Mouse (Mus musculus) liver (tissue): ENCODE data around the gene Ccdc175.

Experiments used
- DNase-seq: peaks from one replicate; pipeline ENCODE4 v3.0.0-alpha.2; 2020; ENCODE audit warnings: mixed read lengths

Gene Ccdc175

DNA sequence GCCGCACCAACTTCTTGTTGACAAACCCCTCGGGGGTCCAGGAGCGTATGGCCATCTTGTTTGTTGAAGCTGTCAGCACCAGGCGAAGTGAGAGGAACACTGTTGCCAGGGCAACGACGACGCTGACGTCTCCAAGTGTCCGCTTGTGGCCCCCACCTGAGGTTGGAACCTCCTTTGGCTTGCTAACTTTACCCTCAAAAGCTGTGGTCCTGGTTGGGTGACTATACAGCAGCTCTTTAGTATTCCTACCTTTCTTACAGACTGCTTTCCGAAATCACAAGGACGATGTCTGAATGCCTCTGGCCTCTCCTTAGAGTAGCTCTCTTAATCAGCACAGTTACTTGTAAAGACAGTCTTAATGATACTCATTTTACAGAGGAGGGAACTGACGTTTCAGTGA lies at the start of gene Ccdc175:
Gene Ccdc175, minus strand, starts transcription at position 101 of the 400 bp plus-strand sequence.
- no peak for DNase-seq

DNA sequence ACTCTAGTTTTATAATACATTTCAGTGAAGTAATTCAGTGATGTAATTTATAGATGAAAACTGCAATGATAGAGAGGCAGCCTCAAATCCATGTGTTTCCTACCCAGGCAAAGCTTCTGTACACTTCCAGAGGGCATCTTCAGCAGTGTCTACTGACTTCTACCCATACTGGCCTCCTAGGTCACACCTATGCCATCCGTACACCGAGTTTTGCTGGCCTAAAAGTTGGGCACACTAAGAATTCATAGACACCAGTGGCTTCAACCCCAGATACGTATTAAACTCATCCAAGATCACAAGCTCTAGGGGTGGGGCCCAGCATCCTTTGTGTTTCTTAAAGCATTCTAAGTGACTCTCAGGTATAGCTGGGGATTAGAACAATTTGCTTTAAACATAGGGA lies 49.3 kb upstream of the Ccdc175 start:
- no peak for DNase-seq

DNA sequence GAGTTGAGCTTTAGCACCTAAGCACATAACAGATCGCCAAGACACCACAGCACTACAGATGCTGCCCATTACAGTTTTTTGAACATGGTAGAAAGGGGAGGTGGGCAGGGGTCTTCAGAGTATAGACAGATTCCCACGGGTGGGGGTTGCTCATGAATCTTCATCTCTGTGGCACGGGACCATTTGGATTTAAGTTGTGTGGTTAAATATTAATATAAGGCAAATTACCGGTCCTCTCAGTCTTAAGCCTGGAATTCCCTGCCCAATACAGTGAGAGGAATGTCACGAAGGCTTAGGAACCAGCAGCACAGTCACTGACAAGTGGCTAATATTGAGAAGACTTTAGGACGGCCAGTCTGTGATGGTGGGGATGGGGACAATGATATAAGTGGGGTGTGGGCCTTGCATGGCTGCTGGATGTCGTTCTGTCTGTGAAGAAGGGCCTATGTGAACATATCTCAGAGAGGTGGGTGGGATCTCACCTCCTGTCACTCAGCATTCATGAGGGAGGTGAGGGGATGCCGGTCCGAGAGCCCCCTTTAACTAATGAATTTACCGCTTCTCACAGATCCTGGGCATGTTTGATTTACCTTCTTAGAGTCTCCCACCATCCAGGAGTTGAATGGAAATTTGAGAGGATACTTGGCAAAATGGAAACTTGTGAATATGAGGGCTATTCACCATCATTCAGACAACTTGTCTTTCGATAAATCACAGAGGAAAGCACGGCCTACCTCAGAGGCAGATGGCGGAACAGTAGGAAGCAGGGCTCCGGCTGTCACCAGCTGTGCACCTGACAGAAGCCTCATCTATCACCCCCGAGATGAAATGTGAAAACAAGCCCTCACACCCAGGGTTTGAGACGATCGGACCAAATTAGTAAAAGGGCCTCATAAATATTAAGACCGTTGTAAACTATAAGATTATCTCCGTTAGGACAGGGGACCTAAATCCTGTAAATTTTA lies 48.3 kb upstream of the Ccdc175 start:
- DNase-seq = no peak

DNA sequence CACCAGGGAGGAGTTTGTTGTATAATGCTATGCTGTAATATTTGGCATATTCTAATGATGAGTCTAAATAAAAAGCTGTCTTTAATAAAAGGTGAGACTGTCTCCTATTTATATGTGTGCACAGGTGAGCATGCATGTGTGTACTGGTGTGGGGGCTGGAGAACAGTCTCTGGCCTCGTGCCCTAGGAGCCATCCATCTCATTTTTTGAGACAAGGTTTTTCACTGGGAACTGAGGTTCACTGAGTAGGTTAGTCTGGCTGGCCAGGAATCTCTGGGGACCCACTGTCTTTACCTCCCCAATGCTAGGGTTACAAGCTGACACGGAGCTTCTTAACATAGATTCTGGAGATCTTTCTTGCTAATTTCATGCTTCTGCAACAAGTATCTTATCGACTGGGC lies 47.3 kb upstream of the Ccdc175 start:
- no peak for DNase-seq

DNA sequence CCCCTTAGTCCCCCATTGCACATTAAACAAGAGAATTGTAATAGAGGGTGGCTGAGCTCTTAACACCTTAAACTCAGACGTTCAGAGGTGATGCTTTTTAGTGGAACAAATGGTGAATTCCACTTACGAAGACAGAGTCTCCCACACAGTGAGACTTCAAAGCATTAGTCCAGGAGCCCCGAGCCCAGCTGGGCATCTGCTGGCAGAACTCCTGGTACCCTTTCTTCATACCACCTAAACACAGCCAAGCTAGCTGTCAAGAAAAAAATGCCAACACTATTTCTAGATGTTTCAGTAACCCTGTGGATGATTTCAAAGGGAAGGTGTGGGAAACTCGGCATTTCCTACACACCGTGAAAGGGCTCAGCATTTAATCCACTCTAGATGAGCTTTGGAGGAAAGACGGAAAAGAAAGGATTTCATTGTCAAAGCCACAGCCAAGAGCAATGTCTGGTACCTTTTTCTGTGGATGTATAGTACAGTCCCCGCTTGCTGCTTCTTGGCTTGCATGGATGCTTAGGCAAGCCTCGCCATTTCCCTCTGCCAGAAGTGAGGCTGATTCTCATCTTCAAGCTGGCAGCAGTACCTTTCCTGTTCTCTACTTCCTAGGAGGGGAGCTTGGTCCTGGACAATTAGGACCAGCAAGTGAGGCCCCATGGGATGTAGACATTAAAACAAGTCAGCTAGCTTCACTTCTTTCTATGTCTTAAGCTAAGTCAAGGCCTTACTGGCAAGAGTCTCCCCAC lies 44.8 kb upstream of the Ccdc175 start:
- DNase-seq = no peak

DNA sequence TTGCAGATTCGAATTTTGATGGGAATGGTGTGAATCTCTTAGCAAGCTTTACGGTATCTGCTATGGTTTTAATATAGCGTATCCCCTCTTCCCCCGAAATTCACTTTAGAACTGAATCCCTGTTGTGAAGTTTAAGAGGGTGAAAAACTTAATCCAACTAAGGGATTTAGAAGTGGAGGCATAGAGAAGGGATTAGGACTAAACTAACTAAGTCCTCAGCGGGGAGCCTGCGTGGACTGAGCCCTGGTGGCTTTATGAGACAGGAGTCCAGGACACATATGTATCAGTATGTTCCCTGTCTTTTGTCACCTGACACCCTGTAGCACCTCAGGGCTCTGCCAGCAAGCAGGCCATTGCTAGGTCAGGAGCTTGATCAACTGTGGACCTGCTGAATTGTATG lies 42.9 kb upstream of the Ccdc175 start:
- no peak for DNase-seq

DNA sequence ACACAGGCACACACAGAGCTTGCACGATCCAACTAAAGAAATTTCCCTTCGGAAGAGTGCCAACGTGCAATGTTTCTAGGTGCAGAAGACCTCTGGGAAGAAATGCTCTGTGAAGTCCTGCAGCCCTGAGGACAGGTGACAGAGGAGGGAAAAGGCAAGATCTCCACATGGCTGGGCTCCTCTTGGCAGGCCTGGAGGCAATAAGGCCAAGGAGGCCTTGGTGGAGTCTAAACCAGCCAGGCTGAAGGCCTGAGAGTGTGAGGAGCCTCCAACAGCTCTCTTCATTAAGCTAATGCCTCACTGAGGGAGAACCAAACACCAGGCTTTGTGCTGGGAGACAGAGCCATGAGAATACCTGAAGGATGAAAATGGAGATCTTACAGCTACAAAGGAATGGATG lies 40.5 kb upstream of the Ccdc175 start:
- no peak for DNase-seq

DNA sequence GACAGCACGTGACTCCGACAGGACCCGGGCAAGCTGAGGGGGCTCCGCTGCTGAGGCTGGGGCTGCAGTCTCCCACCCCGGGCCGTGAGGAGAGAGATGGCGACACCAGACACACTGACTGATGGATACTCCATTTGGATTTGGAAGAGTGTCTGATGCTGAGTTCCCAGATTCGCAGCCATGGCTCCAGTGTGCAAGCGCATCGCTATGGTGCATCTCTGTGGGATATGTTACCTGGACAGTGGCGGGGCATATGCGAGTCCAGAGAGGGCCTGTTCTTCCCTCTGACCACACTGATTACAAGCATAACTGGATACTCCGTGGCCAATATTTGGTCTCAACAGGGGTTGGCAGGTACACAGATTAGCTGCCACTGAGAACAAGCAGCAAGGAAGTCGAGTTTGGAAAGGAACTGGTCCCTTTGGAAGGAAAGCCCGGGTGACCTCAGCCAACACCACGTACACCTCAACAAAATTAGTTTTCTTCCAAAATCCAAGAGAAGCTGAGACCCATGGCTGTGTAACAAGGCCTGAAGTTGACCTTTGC lies 38.8 kb upstream of the Ccdc175 start:
- no peak for DNase-seq

DNA sequence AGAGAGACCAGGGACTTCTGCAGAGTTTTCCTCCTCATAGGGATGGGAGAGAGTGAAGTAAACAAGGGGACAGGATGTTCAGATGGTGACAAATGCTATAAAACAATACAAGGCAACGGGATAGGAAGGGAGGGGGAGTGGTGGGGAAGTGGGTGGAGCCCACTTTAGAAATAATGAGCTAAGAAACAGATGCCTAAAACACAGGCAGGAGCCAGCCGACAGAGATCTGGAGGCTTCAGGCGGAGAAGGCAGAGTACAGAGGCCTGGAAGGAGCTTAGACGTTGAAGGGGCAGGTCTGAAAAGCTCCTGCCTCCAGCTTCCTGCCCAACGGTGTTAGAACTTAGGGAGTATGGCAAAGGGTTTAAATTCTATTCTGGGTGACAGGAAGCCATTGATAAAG lies 28.7 kb upstream of the Ccdc175 start:
- no peak for DNase-seq

DNA sequence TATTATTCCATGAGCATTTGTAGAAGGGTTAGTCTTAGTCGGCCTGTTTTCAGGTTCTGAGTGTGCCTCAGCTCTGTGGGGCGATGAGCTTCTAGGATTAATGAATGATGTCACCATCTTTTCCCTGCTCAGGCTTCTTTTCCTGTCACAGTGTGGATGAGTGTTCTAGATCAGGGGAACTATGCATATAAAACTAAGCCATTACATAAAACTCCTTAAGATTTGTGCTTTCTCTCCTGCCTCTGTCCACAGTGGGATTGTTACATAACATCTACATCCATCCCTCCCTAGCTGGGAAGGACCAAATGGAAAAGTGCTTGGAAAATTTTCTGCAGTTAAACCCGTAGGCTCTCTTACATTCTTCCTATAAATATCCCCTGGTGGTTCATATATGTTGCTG lies 16.0 kb upstream of the Ccdc175 start:
- no peak for DNase-seq

DNA sequence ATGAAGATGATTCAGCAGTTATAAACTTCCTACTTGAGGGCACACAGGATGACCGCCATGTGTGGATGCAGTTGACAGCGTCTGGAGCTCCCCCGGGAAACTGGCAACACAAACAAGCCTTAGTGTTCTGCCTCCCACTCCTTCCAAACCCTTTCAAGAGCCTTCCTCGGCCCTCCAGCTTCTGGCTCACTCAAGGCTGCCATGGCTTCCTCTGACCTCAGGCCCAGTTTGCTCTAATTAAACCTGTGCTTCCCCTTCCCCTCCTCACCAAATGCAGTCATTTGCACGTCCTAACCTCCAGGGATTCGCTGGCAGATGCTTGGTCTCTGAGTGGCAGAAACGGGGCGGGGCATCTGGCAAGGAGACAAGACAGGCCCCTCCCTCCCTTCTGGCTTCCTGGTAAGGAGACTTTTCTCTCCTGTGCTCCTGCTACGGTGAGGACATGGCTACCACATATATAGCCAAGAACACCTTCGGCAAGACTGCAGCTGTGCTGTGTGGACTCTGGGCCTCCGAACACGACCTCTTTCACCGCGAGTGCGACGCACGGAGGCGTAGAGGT lies 13.2 kb upstream of the Ccdc175 start:
- DNase-seq = no peak

DNA sequence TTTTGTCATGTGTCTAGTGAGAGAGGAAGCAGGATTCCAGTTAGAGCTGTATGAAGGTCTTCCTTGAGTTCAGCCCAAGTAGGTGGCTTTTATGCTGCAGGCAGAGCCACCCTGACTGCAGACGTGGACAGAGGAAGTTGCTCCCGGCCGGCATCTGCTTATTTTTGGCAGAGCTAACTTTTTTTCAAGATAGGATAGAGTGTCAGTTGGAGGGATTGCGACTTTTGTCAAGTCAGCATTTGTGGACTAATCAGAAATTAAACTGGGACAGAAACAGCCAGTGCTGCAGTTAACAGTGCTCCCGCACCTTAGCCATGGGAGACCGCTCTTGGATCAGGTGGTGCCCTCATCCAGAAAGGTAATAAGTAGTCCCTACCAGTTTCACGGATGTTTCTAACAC lies 12.6 kb upstream of the Ccdc175 start:
- DNase-seq = no peak

DNA sequence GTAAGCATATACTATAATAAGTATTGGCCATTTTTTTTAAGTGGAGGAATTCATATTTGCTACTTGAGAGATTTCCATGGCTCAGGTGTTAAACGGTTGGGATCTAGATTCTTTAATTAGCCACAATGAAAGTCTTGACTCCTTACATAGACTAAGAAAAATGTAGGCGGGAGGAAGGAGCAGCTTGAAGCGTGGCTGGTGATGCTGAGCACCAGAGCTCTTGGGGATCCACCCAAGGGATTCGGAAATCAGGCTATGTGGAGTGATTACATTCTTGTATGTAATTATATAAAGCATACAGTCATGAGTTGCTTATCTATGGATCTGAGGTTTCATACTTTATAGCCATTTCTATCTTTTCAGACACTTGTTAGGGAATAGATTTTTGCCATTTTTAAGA lies 5.3 kb downstream of the Ccdc175 start:
- no peak for DNase-seq

DNA sequence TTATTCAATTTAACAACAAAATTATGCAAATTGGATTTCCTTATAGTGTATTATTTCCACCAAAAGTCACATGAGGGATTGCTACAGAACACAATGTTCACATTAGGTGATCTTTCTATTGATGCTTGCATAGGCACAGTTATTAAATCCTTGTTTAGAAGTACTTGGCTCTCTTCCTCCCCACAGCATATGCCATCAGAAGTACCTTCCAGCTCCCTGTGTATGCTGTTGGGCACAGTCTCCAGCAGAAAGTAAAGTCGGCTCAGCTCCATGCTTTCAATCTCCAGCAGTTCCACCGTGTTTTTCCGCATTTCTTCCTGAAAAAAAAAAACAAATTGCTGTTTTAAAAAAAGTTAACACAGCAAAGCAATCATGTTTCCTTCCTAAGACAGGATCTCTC lies 6.5 kb downstream of the Ccdc175 start:
- no peak for DNase-seq

DNA sequence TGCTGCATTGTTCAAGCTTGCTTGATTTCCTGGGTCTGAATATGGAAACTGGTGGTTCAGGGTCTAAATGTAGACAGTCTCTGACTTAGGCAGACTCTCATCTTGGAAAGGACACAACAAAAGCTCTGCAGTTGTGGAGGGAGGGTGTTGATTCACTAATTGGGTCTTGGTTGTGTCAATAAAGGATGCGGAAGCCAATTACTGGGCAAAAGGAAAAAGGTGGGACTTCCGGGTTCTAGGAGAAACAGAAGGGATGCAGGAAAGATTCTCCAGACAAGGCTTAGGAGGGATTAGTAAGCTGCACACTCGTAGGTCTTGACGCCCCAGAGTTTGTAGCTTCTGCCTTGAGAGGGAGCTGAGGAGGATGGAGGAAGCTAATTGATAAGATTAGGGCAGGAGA lies 26.4 kb downstream of the Ccdc175 start:
- DNase-seq = no peak

DNA sequence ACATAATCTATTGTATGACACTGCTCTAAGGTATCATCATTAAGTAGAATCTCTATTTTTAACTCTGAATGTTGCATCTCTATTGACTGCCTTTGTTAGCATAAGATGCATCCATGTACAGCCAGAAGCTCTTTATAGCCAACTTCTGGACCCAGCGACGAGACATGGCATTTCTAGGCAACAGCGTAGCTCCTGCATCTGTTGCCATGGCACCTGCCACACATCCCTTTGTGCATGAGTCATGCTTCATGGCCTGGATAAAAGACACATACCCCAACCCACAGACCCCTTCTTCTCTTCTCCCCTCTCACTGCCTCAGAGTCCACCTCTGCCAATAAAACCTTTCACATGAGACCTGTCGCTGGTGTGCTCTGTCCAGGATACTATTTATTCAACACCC lies 34.0 kb downstream of the Ccdc175 start:
- DNase-seq = no peak

DNA sequence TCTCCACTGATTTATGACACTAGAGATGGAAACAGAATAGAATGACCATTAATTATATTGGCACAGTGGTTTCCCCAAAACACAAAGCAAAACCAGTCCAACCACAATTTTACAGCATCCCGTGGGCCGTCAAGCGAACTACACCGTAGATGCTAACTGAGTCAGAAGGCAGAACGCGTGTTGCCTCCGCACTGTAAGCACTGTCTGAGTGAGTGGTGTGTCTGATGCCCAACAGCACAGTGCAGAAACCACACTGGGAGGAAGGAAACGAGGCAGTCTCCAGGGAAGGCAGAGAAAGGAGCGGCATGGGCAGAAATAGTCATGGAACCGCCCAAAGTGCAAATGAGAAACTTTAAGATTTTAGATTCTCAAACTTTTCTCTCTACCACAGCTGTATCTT lies 55.6 kb downstream of the Ccdc175 start:
- DNase-seq = no peak

DNA sequence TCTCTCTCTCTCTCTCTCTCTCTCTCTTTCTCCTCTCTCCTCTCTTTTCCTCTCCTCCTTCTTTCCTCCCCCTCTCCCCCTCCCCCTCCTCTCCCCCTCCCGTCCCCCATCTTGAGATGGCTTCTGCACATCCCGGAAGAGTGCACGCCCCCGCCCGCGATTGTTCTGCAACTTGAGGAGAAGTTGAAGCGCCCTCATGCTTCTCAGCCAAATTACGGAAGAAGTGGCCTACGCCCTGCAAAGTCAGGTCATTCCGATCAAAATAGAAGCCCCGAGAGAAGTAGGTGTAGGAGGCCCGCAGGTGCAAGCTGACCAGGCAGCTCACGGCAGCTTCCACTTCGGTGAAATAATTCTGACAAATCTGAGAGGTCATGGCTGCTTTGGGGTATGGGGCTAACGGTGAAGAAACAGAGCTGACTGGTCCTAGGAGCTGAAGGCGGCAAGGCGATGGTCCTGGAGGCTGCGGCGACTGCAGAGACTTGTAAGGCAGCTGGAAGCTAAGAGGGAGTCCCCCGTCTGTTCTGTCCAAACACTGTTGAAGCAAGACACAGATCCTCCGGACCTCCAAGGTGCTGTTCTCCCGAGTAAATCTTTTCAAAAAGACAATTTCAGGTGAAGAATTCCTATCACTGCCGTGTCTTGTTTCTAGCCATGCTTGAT lies 69.0 kb downstream of the Ccdc175 start:
- DNase-seq = no peak

DNA sequence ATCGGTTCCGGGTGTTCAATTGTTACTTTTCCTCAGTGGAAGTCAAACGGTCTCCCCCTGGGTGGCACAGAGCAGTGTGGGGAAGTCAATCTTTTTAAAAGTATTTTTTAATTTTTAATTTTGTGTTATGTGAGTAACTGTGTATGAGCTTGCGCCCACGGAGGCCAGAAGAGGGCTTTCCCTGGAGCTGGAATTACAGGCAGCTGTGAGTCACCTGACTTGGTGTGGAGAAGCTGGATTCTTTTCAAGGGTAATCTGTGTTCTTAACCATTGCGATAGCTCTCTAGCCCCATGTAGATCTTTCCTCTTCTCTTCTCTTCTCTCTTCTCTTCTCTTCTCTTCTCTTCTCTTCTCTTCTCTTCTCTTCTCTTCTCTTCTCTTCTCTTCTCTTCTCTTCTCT lies 69.7 kb downstream of the Ccdc175 start:
- no peak for DNase-seq

DNA sequence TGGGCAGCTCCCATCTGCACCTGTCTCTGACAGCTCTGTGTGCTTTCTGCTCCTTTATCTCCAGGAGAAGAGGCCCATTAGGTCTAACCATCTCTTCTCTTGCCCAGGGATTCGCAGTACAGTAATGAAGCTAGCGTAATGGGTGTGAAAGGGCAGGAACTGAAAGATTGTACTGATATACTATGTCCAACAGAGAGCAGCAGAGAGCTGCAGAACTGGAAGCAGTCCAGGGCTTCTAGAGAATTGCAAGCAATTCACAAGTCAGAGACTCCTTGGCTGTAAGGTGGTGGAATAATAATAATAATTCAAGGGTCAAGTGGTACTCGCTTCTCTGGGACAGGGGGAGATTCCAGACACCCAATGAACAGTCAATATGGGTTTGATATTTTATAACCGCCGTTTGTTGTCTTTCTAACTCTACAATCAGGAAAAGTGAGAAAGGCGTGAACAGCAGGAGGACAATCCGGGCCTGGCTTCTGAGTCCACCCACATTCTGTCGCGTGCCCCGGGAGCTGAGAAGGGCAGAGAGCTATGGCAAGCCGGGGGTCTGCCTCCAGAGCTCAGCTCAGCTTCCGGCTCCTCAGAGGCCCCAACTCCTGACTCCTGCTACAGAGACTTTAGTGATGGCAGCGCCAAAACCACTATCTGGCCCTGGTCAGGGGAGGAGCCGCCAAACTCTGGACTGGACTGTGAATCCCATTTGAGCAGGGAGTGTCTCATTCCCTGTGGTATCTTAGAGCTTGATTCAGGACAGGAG lies 80.1 kb downstream of the Ccdc175 start:
- peak; percentile 22 for DNase-seq

DNA sequence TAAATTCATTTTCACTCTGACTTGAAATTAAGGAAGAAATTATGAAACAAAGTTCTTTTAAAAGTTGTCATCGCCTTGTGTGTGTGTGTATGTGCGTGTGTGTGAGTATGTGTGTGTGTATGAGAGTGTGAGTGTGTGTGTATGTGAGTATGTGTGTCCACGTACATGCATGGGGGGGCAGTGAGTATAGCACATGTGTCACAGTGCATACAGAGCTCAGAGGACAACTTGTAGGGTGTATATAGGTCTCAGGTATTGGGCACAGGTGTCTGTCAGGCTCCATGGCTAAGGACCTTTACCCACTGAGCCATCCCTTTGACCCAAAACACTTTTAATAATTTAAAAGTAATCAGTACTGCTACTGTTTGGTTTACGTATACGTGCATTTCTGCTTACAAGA lies 80.8 kb downstream of the Ccdc175 start:
- no peak for DNase-seq

DNA sequence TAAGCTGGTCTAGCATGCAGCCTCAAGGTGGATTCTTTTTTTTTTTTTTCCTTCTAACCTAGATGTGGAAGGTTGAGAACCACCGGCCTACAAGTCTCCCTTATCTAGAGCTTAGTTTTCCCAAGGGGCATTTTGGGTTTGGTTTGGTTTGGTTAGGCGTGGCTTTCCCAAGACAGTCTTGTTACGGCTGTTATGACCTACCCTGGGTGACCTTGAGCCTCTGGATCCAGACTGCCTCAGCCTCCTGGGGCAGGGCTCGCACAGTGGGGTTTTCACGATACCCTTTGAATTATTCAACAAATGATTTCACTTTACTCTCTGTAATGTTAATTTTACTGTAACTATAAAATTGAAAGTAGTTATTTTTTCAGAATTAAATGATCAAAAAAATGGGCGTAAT lies 82.1 kb downstream of the Ccdc175 start:
- no peak for DNase-seq
